Mouse (Mus musculus): ENCODE results near the gene Sptssb.

Gene Sptssb

GRCm38 (mm10) chr3:69829532-69829931 is 30.2 kb downstream of the Sptssb start:
- DNase-seq (ENCODE audit: low spot score), result no peak

GRCm38 (mm10) chr3:69824536-69824935 is 35.2 kb downstream of the Sptssb start:
- DNase-seq (ENCODE audit: low spot score), result no peak

GRCm38 (mm10) chr3:69820614-69821013 is 39.1 kb downstream of the Sptssb start:
- DNase-seq (ENCODE audit: low spot score), result no peak

- DNase-seq (ENCODE audit: low spot score), result no peak
These were observed 39.9 kb downstream of the Sptssb start for GRCm38 (mm10) chr3:69819851-69820200.

GRCm38 (mm10) chr3:69819146-69819850 is 40.4 kb downstream of the Sptssb start:
- no peak for DNase-seq (ENCODE audit: low spot score)

- DNase-seq (ENCODE audit: low spot score), result no peak
These were observed 41.3 kb downstream of the Sptssb start for GRCm38 (mm10) chr3:69818466-69818865.

GRCm38 (mm10) chr3:69816547-69816946 is 43.2 kb downstream of the Sptssb start:
- DNase-seq (ENCODE audit: low spot score), result no peak

- no peak for DNase-seq (ENCODE audit: low spot score)
These were observed 46.6 kb downstream of the Sptssb start for GRCm38 (mm10) chr3:69813005-69813695.

- DNase-seq (ENCODE audit: low spot score), result no peak
These were observed 47.3 kb downstream of the Sptssb start for GRCm38 (mm10) chr3:69812442-69812841.

GRCm38 (mm10) chr3:69808479-69808878 is 51.3 kb downstream of the Sptssb start:
- DNase-seq (ENCODE audit: low spot score), result no peak

- DNase-seq (ENCODE audit: low spot score), result no peak
These were observed 56.6 kb downstream of the Sptssb start for GRCm38 (mm10) chr3:69803137-69803536.

GRCm38 (mm10) chr3:69800829-69801384 is 58.8 kb downstream of the Sptssb start:
- no peak for DNase-seq (ENCODE audit: low spot score)

- no peak for DNase-seq (ENCODE audit: low spot score)
These were observed 60.6 kb downstream of the Sptssb start for GRCm38 (mm10) chr3:69799096-69799495.

- no peak for DNase-seq (ENCODE audit: low spot score)
These were observed 61.8 kb downstream of the Sptssb start for GRCm38 (mm10) chr3:69797969-69798368.

GRCm38 (mm10) chr3:69797533-69797932 is 62.2 kb downstream of the Sptssb start:
- DNase-seq (ENCODE audit: low spot score), result no peak

GRCm38 (mm10) chr3:69792823-69793417 is 66.8 kb downstream of the Sptssb start:
- no peak for DNase-seq (ENCODE audit: low spot score)

GRCm38 (mm10) chr3:69779246-69779796 is 80.4 kb downstream of the Sptssb start:
- no peak for DNase-seq (ENCODE audit: low spot score)

GRCm38 (mm10) chr3:69773356-69773755 is 86.4 kb downstream of the Sptssb start:
- DNase-seq (ENCODE audit: low spot score), result no peak

Measured in layer of hippocampus, adult 11-12 months (tissue).